Mouse (Mus musculus): ENCODE data around the gene Slc12a1.

Slc12a1 gene

DNA sequence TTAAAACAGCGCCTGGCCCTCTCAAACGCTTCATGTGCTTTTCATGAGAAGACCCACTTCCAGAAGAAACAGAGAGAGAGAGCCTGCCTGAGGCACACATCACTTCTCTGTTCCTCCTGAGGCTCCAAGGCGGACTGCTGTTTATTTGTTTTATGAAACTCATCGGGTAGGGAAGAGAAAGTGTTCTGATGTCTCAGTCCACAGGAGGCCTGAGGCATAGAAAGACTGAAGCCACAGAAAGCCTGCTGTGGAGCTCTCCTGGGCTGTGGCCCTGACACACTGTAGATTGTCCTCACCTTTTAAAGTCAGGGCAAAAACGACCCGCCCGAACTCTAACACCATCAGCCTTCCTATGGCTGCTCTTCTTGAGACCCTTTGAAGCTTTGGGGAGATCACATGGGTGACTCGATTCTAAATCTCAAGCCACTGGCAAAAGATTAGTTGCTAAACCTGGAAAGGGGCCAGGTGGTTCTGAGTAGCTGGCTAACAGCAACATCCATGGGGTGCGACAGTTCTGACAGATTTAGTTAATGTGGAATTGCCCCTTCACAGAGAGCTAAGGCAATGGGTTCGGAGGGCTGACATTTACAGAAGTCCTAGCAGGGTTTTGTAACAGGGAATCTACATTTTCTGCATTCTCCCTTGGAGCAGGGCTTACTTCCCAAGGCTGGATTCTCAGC is 59.7 kb downstream of the Slc12a1 start:
- no peak for DNase-seq

DNA sequence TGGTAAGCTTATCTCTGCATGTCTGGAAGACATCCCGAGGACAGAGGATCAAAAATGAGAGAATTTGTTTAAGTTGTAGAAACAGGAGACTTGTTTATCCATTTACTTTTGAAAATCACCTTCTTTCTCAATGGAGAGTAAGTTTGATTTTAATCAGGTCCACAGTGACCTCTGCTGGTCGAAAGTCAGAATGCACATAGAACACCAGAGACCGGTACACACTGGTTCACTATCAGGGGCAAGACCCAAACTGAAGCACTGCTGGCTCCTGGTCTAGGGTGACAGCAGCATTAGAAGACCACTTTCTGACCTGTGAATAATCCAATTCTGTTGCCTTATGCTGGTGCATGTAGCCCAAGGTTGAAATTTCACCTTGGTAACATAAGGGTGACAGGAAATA is 62.3 kb downstream of the Slc12a1 start:
- peak; percentile 72 for DNase-seq

DNA sequence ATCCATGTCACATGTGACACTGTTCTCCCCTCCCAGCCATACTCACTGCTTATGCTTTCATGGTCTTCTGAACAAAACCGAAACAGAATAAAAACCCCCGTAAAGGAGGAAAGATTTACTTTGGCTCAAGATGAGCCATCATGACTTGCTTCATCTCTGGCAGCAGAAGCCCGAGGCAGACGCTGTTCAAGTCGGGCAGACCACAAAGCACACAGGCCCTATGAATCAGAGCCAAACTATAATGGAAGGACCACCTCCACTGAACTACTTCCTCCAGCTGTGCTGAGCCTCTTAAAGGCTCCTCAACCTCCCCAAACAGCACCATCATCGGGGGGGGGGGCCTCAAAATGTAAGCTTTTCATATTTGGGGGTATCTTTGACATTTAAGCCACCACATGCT is 65.0 kb downstream of the Slc12a1 start:
- DNase-seq, result no peak

DNA sequence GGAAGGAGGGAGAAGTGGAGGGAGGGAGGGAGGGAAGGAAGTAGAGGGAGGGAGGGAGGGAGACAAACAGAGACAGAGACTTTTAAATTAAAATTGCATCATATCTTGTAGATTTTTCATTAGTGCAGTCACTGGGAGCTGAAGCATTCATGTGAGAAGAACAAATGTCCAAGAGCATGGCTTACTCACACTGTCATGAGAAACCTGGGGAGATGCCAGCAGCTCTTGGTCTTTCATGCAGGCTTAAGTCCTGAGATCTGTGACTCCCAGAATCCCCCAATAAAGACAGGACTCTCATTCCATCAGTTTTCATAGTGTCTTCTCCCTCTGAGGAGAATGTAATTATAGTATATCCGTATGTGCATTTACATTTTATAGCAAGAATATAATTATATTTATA is 66.3 kb downstream of the Slc12a1 start:
- no peak for DNase-seq

DNA sequence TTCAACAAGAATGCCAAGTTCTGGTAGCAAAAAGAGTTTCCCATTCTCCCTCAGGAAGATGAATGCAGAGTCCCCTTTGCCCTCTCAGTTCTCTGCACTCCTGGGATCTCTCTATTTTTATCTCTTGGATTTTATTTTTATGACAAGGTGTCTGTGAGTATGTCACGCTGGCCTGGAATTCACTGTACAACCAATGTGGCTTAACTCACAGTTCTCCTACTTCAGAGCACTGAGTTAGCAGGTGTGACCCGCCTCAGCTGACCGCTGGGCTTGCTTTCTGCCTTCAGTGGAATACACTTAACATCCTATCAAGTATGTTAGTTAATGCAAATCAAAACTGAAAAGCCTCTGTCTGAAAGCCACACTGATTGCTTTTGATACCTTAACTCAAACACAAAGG is 67.0 kb downstream of the Slc12a1 start:
- no peak for DNase-seq

DNA sequence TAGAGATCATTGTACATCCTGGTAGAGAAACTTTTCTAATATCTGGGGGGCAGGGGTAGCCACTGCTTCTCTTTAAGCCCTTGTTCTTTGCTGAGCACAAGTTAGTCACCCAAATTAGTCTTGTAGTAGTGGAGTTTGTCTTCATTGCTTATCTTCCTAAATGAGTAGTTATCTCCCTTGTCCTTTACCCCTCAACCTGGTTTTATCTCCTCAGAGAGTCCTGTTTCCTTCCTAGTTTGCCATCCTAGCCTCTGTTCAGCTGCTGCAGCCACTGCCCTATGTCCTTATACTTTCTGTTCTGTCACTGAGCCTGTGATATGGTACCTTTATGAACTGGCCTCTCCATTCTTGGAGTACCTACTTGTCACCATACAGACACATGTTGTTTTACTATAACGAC is 69.4 kb downstream of the Slc12a1 start:
- no peak for DNase-seq

DNA sequence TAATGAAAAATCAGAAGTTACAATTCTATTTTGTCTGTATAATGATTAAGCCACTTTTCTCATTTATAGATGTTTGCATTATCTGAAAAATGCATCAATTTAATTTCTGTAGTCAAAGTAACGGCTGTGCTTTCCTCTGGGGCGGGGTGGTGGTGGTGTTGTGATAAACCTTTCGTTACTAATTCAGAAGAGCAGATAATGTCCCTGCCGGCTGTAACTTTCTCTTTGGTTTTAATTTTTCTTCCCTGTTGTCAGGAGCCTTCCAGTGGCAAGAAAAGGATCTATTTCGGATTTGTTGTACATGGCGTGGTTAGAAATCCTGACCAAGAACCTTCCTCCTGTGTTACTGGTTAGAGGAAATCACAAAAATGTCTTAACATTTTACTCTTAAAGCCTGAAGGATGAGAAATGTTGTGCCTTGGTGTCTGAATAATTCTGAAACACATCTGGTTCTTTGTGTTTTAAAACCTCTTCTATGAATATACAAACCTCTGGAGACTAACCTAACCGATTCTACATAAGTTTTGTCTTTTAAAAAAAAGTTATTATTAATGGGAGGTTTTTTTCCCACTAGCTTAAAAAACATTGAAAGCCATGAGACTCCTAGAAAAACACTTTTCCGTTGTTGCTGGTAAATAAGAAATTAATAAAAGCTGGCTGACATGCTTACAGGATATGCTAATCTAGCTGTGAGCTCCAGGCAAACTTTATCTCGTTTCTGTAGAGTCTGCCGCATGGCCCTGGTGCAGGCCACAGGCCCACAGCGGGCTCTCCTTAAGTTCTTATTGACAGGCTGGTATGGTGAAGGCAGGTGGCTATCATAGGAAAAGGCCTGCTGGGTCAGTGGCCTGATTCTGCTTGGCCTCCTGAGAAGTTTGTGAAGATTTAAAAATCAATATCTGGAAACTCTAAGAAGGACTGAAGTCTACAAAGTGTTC is 76.4 kb downstream of the Slc12a1 start:
- DNase-seq, result no peak

DNA sequence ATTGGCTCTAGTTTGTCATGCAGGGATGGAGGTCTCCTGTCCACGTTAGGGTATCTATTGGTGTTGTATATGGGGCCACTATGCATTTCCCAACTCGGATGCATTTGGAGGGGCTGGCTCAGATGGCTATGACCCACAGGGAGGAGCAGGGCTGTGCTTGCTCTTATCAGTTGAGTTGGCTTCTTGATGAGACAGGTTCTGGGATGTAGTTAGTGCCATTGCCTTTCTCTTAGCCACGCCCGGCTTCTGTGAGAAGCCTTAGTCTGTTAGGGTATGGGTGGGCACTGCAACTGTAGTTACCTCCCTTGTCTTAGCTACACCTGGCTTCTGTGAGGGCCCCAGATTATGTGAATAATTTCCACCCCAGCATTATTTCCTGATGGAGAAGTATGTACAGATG is 79.9 kb downstream of the Slc12a1 start:
- no peak for DNase-seq

DNA sequence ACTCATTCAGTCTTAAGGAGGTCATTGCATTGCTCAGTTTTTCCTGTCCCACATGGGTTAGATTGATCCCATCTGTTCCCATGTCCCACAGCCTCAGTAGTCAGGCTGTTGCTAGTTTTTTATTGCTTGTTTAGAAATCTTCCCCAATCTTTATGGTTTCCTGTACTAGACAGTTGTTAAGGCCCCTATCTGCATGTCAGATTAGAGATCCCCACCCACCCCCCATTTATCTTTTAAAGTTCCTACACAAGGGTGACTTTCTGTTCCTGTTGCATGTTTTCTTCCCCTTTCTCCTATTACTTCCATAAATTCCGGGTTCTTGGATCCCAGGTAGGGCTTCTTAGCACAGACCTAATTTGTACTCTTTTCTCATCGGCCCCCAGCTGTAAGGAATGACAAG is 81.2 kb downstream of the Slc12a1 start:
- DNase-seq, result no peak

DNA sequence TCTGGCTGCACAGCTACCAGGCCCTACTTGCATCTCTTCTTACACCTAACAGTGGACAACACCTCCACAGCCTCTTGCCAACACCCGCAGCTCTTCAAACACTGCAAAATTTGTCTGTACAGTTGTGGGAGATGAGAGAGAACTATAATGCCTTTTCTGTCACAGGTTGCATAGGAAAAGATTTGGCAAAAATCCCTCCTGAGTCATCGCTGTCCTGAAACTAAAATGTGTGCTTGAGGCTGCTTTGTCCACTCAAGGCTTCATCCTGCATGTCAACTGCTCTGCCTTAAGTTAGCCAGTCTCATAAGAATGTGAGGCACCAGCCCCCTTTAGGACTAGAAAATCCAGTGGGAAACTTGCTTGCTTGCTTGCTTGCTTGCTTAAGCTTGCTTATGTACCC is 81.7 kb downstream of the Slc12a1 start:
- no peak for DNase-seq

DNA sequence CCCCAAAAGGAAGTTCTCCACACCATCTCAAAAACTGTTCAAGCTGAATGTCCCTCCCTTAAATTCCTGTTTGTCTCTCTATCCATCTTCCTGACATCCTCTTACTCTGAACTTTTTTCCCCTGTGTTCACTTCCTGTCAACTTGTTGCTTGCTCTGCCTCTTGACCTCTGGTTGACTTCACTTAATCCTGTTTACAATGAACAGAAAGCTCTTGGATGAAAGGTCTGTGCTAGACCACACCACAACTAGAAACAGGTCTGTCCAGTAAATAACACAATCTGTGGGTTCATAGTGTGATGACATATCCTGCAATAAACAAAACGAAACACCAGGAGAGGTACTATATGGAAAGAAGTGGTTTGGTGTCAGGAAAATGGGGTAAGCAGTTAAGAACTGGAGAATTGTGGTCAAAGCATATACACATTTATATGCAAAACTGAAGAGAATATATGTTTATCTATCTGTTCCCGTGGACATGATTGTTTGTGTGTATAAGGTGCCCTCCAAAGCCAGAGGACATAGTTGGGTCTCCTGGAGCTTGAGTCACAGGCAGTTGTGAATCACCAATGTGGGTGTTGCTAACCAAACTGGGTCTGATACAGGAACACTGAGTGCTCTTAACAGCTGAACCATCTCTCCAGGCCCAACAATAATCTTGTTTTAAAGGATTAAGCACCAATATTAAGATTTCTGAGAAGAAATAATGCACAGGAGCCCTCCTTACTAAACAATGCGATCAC is 93.4 kb downstream of the Slc12a1 start:
- no peak for DNase-seq

DNA sequence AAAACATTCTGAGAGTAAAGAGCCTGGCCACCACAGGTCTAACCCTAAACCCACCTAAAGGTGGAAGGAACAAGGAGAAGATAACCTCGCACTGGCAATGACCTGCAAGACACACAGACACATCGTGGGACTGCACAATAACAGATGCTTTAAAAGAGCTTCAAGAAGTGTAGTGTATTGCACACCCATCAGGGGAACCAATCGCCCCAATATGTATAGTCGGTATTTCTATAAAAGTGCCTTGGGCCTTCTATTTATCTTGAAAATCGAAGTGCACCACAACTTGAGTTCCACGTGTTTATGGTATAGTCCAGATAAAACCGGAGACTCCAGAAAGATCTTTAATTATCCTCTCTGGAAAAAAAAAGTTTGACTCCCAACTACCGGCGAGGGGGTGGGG is 94.4 kb downstream of the Slc12a1 start:
- DNase-seq, result no peak

DNA sequence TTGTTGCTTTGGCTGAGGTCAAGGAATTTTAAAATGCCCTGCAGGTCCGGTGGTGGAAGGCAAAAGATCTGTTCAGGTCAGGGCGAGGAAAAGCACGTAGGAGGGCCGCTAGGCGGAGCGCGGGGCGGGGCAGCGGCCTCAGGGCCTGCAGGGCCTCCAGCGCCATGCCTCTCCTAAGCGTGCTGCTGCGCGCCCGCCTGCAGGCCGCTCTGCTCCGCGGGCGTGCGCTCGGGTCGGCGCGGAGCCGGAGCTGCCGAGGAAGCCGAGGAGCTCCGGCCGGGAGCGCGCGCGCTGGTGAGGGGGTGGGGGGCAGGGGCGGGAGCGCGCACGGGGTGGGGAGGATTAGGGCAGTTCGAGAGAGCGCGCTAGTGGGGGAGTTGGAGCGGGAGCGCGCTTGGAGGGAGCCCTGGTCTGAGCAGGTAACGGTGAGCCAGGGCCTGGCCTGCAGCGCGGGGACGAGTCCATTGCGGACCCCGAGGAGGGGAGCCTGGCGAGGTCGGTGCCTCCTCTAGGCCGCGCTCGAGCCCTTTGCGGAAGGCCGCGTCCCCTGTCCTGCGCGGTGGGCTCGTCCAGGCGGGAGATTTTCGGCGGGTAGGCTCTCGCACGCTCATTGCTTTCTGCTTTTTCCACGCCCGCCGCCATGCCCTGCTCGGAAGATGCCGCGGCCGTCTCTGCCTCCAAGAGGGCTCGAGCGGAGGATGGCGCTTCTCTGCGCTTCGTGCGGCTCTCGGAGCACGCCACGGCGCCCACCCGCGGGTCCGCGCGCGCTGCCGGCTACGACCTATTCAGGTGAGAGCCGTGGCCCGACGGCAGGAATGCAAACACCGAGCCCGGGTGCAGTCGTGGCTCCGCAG is 95.0 kb downstream of the Slc12a1 start, which contains the start of gene Dut:
Dut (plus strand) TSS at position 83 of the 854 bp plus-strand sequence.
- peak; percentile 96 for DNase-seq

DNA sequence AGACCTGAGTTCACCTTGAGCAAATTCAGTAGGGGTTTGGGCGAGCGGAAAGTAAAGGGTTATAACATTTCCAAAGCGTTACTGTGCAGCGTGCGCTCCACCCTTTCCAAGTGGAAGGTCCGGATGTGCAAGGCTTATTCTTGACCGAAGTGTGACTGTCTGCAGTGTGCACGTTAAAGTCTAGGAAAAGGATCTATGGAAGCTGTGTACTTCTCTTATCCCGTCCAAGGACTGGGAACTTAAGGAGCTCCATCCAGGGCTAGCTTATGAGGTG is 95.6 kb downstream of the Slc12a1 start:
- DNase-seq, result no peak

DNA sequence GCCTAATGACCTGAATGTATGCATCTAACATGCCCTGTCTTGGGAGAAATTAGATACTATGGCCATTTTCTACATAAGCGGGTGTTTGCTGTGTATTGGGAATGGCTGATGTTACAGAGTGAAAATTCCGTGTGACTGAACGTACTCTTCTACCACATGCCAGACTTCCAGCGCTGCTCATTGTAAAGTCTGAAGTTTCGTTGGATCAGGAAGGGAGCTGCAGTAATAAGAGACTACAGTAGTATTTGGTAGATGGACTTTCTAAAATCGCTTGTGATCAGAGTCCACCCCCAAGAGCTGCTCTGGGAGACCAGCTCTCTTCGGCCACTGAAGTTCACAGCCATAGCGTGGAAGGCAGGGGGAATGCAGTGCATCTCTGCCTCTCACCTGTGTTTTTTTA is 96.0 kb downstream of the Slc12a1 start:
- DNase-seq, result no peak

DNA sequence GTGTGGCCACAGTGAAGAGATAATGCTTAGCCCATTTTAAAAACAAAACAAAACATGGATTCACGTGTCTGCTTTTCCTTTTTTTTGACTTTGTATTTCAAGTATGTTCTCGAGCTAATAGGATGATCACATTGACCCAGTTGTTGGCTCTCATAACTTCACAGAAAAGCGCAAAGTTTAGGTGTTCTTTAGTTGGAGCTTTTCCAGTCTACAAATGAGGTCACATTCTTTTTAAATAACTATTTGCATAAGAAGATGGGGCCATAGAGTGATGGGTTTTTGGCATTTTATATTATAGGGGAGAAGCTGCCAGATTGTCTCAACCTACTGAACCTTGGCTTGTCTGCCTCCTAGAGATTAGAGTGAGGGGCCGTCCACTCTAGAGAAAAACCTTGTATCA is 97.0 kb downstream of the Slc12a1 start:
- no peak for DNase-seq

DNA sequence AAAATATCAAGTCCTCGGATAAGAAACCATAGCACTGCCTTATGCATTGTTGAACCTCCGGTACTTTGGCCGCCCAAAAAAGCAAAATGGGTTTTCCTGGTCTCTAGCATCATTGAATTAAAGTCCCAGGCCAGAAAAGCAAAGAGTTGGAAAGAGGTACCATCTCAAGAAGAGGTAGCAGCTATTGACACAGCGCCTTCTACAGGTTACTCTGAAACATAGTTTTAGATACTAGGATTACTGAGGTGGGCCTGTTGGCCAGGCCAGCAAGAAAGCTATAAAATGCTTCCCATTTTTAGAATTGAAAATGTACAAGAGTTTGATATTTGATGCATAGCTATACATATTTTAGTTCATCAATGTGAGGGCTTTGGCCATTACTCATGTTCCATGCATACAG is 97.6 kb downstream of the Slc12a1 start:
- no peak for DNase-seq

DNA sequence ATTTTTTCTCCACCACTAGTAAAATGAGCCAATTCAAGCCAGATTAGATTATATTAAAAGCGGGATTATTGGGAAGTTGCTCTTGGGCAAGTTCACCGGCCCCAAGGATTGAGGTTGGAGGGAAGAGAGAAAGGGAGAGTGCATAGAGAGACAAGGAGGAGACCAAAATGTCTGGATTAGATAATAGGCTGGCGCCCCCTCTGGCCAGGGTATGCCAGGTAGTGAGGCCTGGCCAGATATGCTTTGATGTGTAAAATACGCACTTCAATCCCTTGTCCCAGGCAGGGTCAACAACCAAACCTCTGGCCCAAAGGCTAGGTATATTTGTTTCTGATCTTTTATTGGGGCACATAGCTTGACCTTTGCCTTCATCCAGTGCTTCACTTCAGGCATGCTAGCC is 99.5 kb downstream of the Slc12a1 start:
- DNase-seq, result no peak

DNA sequence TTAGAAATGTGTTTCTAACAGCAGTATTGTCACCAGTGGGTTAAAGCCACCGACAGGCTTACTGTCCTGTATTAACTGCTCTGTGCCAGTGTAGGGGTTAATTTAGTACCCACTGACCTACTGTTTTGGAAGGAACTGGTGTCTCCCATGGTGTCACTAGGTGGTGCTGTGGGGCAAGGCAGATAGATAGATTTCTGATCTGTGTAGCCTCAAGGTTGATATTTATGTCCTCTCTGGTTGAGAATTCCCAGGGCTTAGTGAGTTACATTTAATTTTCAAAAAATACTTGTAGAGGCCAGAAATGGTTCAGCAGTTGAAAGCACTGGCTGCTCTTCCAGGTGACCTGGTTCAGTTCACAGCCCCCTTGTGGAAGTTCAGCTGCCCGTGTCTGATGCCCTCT is 100.0 kb downstream of the Slc12a1 start:
- peak; percentile 57 for DNase-seq

DNA sequence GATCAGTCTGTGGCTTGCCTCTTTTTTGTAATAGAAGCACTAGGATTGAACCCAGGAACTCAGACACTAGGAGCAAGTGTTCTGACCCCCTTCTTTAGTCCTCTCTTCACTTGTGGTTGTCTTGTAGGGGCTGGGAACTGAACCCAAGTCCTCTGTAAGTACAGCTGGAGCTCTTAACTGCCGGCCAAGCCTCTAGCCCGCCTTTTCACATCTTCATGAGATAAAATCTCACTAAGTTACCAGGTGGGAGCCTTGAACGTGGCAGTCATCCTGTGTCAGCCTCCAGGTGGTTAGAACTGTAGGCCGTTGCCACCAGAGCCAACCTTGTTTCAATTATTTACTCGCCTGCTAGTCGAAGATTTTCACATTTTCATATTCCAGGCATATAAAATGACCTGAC is 101.4 kb downstream of the Slc12a1 start:
- no peak for DNase-seq

DNA sequence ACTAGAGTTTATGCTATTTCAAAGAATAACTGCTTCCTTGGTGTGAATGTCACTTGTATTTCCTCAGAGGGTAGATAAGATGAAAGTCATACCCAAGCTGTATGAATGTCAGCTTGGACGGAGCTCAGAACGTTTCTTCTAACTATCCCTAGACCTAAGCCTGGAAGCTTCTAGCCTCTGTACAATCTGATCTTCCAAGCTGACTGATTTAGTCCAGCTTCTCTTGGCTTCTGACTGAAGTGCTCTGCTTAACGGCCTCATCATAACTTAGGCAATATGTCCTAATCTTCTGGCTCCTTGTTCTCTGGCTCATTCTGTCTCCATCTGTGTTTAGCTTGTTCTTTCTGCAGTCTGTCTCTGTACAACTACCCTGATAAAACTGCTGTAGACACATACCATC is 102.3 kb downstream of the Slc12a1 start:
- no peak for DNase-seq

DNA sequence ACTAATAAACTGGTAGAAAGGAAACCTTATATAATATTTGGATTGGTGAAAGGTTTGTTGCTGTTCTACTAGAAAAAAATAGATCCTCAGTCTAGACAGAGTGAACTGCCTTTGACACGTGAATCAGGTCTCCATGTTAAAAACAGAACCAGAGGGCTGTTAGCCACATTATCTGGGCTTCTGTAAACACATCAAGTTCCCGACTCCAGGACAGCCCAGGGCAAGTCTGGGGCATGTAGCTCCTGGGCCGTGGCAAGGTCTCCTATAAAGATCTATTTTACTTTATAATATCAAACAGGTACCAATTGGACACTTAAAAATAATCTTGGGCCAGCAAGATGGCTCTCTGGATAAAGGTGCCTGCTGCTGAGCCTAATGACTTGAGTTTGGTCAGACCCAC is 103.6 kb downstream of the Slc12a1 start:
- DNase-seq, result no peak

All from kidney, adult 9 months (tissue).